Mouse (Mus musculus) CH12.LX (cell line): ENCODE measurements around the gene Capza2. TPM values are rescaled to one million over a fixed set of nuclear protein-coding genes. Genes with fewer than 3 reads are reported as not detected.

Experiments
- DNase-seq: peaks from one replicate; pipeline ENCODE4 v3.0.0-alpha.2; 2013; ENCODE audit errors: extremely low read depth
- H3K27ac ChIP-seq: 2 replicates; pipeline ENCODE4 v1.5.1; 2012; ENCODE audit warnings: low read depth, mild to moderate bottlenecking, control low read depth, moderate library complexity; ENCODE audit not compliant: insufficient read depth
- H3K27me3 ChIP-seq: replicated peaks from 2 replicates; pipeline ENCODE3; 2012; ENCODE audit warnings: inconsistent platforms
- H3K36me3 ChIP-seq, 2 experiments: replicated peaks in 1 of 2; 2 replicates each; pipeline versions ENCODE3 to v1.6.1; 2012; ENCODE audit warnings: inconsistent platforms in 1 of 2, low read length in 1 of 2, mild to moderate bottlenecking in 1 of 2, mixed read lengths in 1 of 2, moderate library complexity in 1 of 2; ENCODE audit not compliant: control insufficient read depth in 1 of 2, insufficient read depth in 1 of 2
- H3K4me1 ChIP-seq, 2 experiments: 2 replicates each; pipeline ENCODE4 v1.6.1; 2012; ENCODE audit warnings: inconsistent platforms in 1 of 2, moderate library complexity in 1 of 2; ENCODE audit not compliant: insufficient read depth in 2 of 2, control insufficient read depth in 1 of 2
- H3K4me2 ChIP-seq: 2 replicates; pipeline ENCODE4 v1.6.1; 2012; ENCODE audit warnings: low read depth, mild to moderate bottlenecking, control low read depth; ENCODE audit not compliant: poor library complexity, insufficient read depth, severe bottlenecking
- H3K4me3 ChIP-seq, 3 experiments: fragments of 150-350 bp in 1 of 3; sonication (generic) in 1 of 3; replicated peaks in 1 of 3; 2 replicates each; pipeline versions ENCODE3 to v1.5.1; 2011 to 2012; ENCODE audit warnings: low read depth in 2 of 3, low read length in 2 of 3, mild to moderate bottlenecking in 2 of 3, moderate library complexity in 2 of 3, control low read depth in 1 of 3, improper control_type of control experiment in 1 of 3, inconsistent platforms in 1 of 3, mixed read lengths in 1 of 3; ENCODE audit not compliant: poor library complexity in 1 of 3
- H3K79me2 ChIP-seq: replicated peaks from 2 replicates; pipeline ENCODE4 v1.6.1; 2012; ENCODE audit warnings: mild to moderate bottlenecking, moderate library complexity; ENCODE audit not compliant: control insufficient read depth, poor library complexity, insufficient read depth, severe bottlenecking; ENCODE audit errors: extremely low read depth
- H3K9ac ChIP-seq: 2 replicates; pipeline ENCODE4 v1.6.1; 2012; ENCODE audit warnings: low read depth, mild to moderate bottlenecking, control low read depth, moderate library complexity; ENCODE audit not compliant: insufficient read depth
- H3K9me3 ChIP-seq: replicated peaks from 2 replicates; pipeline ENCODE3; 2012; ENCODE audit warnings: low read length, inconsistent platforms, mixed read lengths
- BHLHE40 ChIP-seq: IDR thresholded peaks from 2 replicates; pipeline ENCODE4 v1.6.1; 2011; ENCODE audit warnings: mild to moderate bottlenecking, low read depth, low read length, improper control_type of control experiment
- CHD1 ChIP-seq: IDR thresholded peaks from 2 replicates; pipeline ENCODE4 v1.6.1; 2012; ENCODE audit warnings: low read depth, low read length, improper control_type of control experiment, inconsistent platforms
- CHD2 ChIP-seq: IDR thresholded peaks from 2 replicates; pipeline ENCODE4 v1.6.1; 2011; ENCODE audit warnings: low read length, improper control_type of control experiment
- CTCF ChIP-seq, 2 experiments: IDR thresholded peaks in 1 of 2; conservative IDR thresholded peaks in 1 of 2; 2 replicates each; pipeline ENCODE4 v1.5.1; 2011 to 2012; ENCODE audit warnings: low read depth in 2 of 2, low read length in 2 of 2, improper control_type of control experiment in 1 of 2, inconsistent platforms in 1 of 2, mild to moderate bottlenecking in 1 of 2, moderate library complexity in 1 of 2
- E2F4 ChIP-seq: IDR thresholded peaks from 2 replicates; pipeline ENCODE4 v1.6.1; 2011; ENCODE audit warnings: low read depth, low read length, improper control_type of control experiment; ENCODE audit not compliant: insufficient replicate concordance
- ELF1 ChIP-seq: IDR thresholded peaks from 2 replicates; pipeline ENCODE4 v1.6.1; 2014; ENCODE audit warnings: low read depth, mild to moderate bottlenecking, inconsistent platforms, low read length, improper control_type of control experiment
- EP300 ChIP-seq: IDR thresholded peaks from 2 replicates; pipeline ENCODE4 v1.6.1; 2011; ENCODE audit warnings: low read length, improper control_type of control experiment
- ETS1 ChIP-seq: conservative IDR thresholded peaks from 2 replicates; pipeline ENCODE4 v1.6.1; 2012; ENCODE audit warnings: low read depth, mild to moderate bottlenecking, inconsistent platforms, low read length, improper control_type of control experiment, moderate library complexity
- GABPA ChIP-seq: IDR thresholded peaks from 2 replicates; pipeline ENCODE4 v1.6.1; 2012; ENCODE audit warnings: low read depth, low read length, improper control_type of control experiment, inconsistent platforms; ENCODE audit not compliant: insufficient replicate concordance
- HCFC1 ChIP-seq: IDR thresholded peaks from 2 replicates; pipeline ENCODE4 v1.6.1; 2012; ENCODE audit warnings: low read depth, mild to moderate bottlenecking, inconsistent platforms, low read length, improper control_type of control experiment
- IRF4 ChIP-seq: IDR thresholded peaks from 2 replicates; pipeline ENCODE4 v1.6.1; 2014; ENCODE audit warnings: low read depth, mild to moderate bottlenecking, inconsistent platforms, low read length, improper control_type of control experiment
- JUN ChIP-seq: IDR thresholded peaks from 2 replicates; pipeline ENCODE4 v1.6.1; 2011; ENCODE audit warnings: low read depth, mild to moderate bottlenecking, low read length, improper control_type of control experiment, moderate library complexity; ENCODE audit not compliant: insufficient read depth
- JUND ChIP-seq: conservative IDR thresholded peaks from 2 replicates; pipeline ENCODE4 v1.6.1; 2011; ENCODE audit warnings: low read depth, low read length, improper control_type of control experiment
- KAT2A ChIP-seq: IDR thresholded peaks from 2 replicates; pipeline ENCODE4 v1.6.1; 2012; ENCODE audit warnings: low read length, improper control_type of control experiment, inconsistent platforms; ENCODE audit not compliant: insufficient replicate concordance
- MAFK ChIP-seq: IDR thresholded peaks from 2 replicates; pipeline ENCODE4 v1.6.1; 2011; ENCODE audit warnings: low read length, improper control_type of control experiment; ENCODE audit not compliant: insufficient replicate concordance
- MAX ChIP-seq: IDR thresholded peaks from 2 replicates; pipeline ENCODE4 v1.6.1; 2011; ENCODE audit warnings: low read length, improper control_type of control experiment
- MAZ ChIP-seq: IDR thresholded peaks from 2 replicates; pipeline ENCODE4 v1.6.1; 2012; ENCODE audit warnings: low read depth, mild to moderate bottlenecking, inconsistent platforms, low read length, improper control_type of control experiment, moderate library complexity
- MEF2A ChIP-seq: IDR thresholded peaks from 2 replicates; pipeline ENCODE4 v1.6.1; 2014; ENCODE audit warnings: low read depth, mild to moderate bottlenecking, inconsistent platforms, low read length, improper control_type of control experiment, borderline replicate concordance
- MXI1 ChIP-seq: IDR thresholded peaks from 2 replicates; pipeline ENCODE4 v1.6.1; 2011; ENCODE audit warnings: mild to moderate bottlenecking, low read depth, low read length, improper control_type of control experiment
- MYC ChIP-seq: IDR thresholded peaks from 2 replicates; pipeline ENCODE4 v1.6.1; 2011; ENCODE audit warnings: low read depth, mild to moderate bottlenecking, improper control_type of control experiment, low read length
- NELFE ChIP-seq: IDR thresholded peaks from 2 replicates; pipeline ENCODE4 v1.6.1; 2011; ENCODE audit warnings: low read depth, low read length, improper control_type of control experiment
- NRF1 ChIP-seq: IDR thresholded peaks from 2 replicates; pipeline ENCODE4 v1.6.1; 2014; ENCODE audit warnings: low read depth, mild to moderate bottlenecking, inconsistent platforms, low read length, improper control_type of control experiment, moderate library complexity
- PAX5 ChIP-seq: IDR thresholded peaks from 2 replicates; pipeline ENCODE4 v1.6.1; 2012; ENCODE audit warnings: low read length, inconsistent platforms, mixed read lengths
- POLR2A ChIP-seq: IDR thresholded peaks from 2 replicates; pipeline ENCODE4 v1.6.1; 2011; ENCODE audit warnings: low read depth, mild to moderate bottlenecking, improper control_type of control experiment, low read length
- POLR2AphosphoS2 ChIP-seq: IDR thresholded peaks from 2 replicates; pipeline ENCODE4 v1.6.1; 2011; ENCODE audit warnings: low read depth, low read length, improper control_type of control experiment
- RAD21 ChIP-seq: IDR thresholded peaks from 2 replicates; pipeline ENCODE4 v1.6.1; 2011; ENCODE audit warnings: low read depth, mild to moderate bottlenecking, low read length, improper control_type of control experiment, moderate library complexity
- RCOR1 ChIP-seq: conservative IDR thresholded peaks from 2 replicates; pipeline ENCODE4 v1.6.1; 2012; ENCODE audit warnings: low read depth, mild to moderate bottlenecking, inconsistent platforms, low read length, improper control_type of control experiment
- SIN3A ChIP-seq: IDR thresholded peaks from 2 replicates; pipeline ENCODE4 v1.6.1; 2012; ENCODE audit warnings: low read length, improper control_type of control experiment, inconsistent platforms
- SMC3 ChIP-seq: IDR thresholded peaks from 2 replicates; pipeline ENCODE4 v1.6.1; 2011; ENCODE audit warnings: low read depth, low read length, improper control_type of control experiment
- TBP ChIP-seq: conservative IDR thresholded peaks from 2 replicates; pipeline ENCODE4 v1.6.1; 2011; ENCODE audit warnings: low read depth, low read length, improper control_type of control experiment
- TCF12 ChIP-seq: IDR thresholded peaks from 2 replicates; pipeline ENCODE4 v1.6.1; 2014; ENCODE audit warnings: low read depth, mild to moderate bottlenecking, inconsistent platforms, low read length, improper control_type of control experiment
- UBTF ChIP-seq: IDR thresholded peaks from 2 replicates; pipeline ENCODE4 v1.6.1; 2012; ENCODE audit warnings: low read depth, mild to moderate bottlenecking, inconsistent platforms, low read length, improper control_type of control experiment, moderate library complexity
- USF1 ChIP-seq: IDR thresholded peaks from 2 replicates; pipeline ENCODE4 v1.6.1; 2014; ENCODE audit warnings: low read depth, mild to moderate bottlenecking, inconsistent platforms, low read length, improper control_type of control experiment
- USF2 ChIP-seq: conservative IDR thresholded peaks from 2 replicates; pipeline ENCODE4 v1.6.1; 2011; ENCODE audit warnings: low read depth, low read length, improper control_type of control experiment
- ZC3H11A ChIP-seq: IDR thresholded peaks from 2 replicates; pipeline ENCODE4 v1.6.1; 2012; ENCODE audit warnings: low read depth, mild to moderate bottlenecking, inconsistent platforms, low read length, improper control_type of control experiment
- ZKSCAN1 ChIP-seq: IDR thresholded peaks from 2 replicates; pipeline ENCODE4 v1.6.1; 2012; ENCODE audit warnings: low read depth, inconsistent platforms, low read length, improper control_type of control experiment, borderline replicate concordance
- ZMIZ1 ChIP-seq: IDR thresholded peaks from 2 replicates; pipeline ENCODE4 v1.6.1; 2012; ENCODE audit warnings: low read depth, mild to moderate bottlenecking, inconsistent platforms, low read length, improper control_type of control experiment
- ZNF384 ChIP-seq: IDR thresholded peaks from 2 replicates; pipeline ENCODE4 v1.6.1; 2012; ENCODE audit warnings: low read depth, low read length, improper control_type of control experiment, inconsistent platforms
- dilution Hi-C: fragments of 300-500 bp; cut with MboI; formaldehyde crosslinking; loops from 2 replicates; pipeline ENCODE4 v1.14.3; 2020; ENCODE audit warnings: low sequenced_read_pairs; ENCODE audit not compliant: extremely low pct_unique_long_range_greater_than_20kb, extremely low pct_ligation_motif_present
- in situ Hi-C: fragments of 300-500 bp; cut with MboI; formaldehyde crosslinking; loops from 3 replicates; pipeline ENCODE4 v1.14.3; 2019; ENCODE audit warnings: low sequenced_read_pairs, low pct_ligation_motif_present, low pct_unique_long_range_greater_than_20kb, mixed read lengths
- polyA plus RNA-seq: library from polyadenylated mRNA; unstranded; fragments of >175 nt; gene quantifications from 2 replicates; pipeline ENCODE4 v1.2.1, GENCODE M21; 2012; ENCODE audit warnings: low read depth; ENCODE audit not compliant: insufficient read length
- total RNA-seq, 2 experiments: library from RNA; depleted of rRNA; stranded (reverse); fragments of 300-350 nt in 1 of 2; fragments of >200 nt in 1 of 2; gene quantifications; 2 replicates each; pipeline ENCODE4 v1.2.3; 2012 to 2014

Gene Capza2
- total and polyA plus RNA-seq, 3 experiments: 64.9 to 277 (median 171) TPM

DNA sequence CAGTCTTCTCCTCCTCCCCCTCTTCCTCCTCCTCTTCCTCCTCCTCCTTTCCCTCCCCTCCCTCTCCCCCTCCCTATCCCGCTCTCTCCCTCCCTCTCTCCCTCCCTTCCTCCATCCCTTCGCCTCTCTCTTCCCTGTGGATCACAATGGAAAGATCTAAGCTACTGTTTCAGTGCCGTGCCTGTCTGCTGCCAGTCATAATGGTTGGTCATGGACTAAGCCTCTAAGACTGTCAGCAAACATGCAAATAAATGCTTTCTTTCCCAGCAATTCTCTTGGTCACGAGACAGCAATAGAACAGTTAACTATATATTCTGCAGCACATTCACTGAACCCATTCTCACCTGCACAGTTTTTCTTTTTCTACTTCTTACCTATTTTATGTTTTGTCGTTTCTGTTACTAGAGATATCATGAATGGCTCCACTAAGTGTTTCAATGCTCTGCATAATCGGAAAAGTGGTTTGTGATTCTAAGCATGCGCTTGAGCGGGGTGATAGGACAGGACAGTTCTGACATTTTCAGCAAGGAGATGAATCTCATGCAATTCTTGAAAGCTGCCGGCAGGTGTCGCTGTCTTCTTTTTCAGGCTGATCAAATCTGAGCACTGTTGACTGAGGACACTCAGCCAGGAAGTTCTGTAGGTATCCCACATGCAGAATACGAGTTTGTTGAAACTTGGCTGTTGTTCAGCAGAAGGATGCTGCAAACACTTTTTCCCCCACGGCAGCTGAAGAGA is 39.2 kb downstream of the Capza2 start:
- dilution Hi-C loops (no loop called here), in situ Hi-C loops (loop anchor here (5.0 kb wide), 1 partner anchor 157 kb away; no protein-coding TSS in a partner anchor)
- no peaks in the 10 kb centered on the region for H3K27me3 ChIP-seq
- no peak for TF ChIP-seq POLR2A
- TF ChIP-seq ETS1: no peak
- TF ChIP-seq USF1: no peak
- TF ChIP-seq SMC3: peak; percentile 97
- peak; percentile 54; the same call in 1 of the 2 replicates for TF ChIP-seq MYC
- TF ChIP-seq MAX: no peak; the same call in 1 of the 2 replicates
- TF ChIP-seq HCFC1: no peak
- TF ChIP-seq SIN3A: peak; percentile 41; the same call in 1 of the 2 replicates
- TF ChIP-seq UBTF: no peak
- no peak for TF ChIP-seq KAT2A
- TF ChIP-seq NELFE: no peak
- peak; percentile 77 for TF ChIP-seq ELF1
- peak; percentile 28; the same call in 1 of the 2 replicates for TF ChIP-seq IRF4
- TF ChIP-seq CHD2: no peak
- no peak for TF ChIP-seq PAX5
- TF ChIP-seq CTCF (conservative IDR thresholded peaks at IDR 0.05 in 1 of 2, IDR thresholded peaks at IDR 0.05 in 1 of 2; ENCODE audit: low read depth in 2 of 2, low read length in 2 of 2): peak; percentile 83 to 96
- peak; percentile 45; the same call in 1 of the 2 replicates for TF ChIP-seq JUND
- TF ChIP-seq POLR2AphosphoS2: no peak
- TF ChIP-seq RAD21: peak; percentile 97
- TF ChIP-seq JUN: no peak
- no peak for TF ChIP-seq MAFK
- no peak for TF ChIP-seq RCOR1
- TF ChIP-seq MAZ: no peak
- peak; percentile 70 for TF ChIP-seq NRF1
- TF ChIP-seq USF2: no peak
- no peak for TF ChIP-seq GABPA
- no peak for TF ChIP-seq E2F4
- TF ChIP-seq ZC3H11A: peak; percentile 93
- no peak for TF ChIP-seq ZMIZ1
- TF ChIP-seq CHD1: no peak
- TF ChIP-seq TCF12: 0 out of 2 replicates have a peak, but pooled peaks have one; percentile 32
- TF ChIP-seq ZNF384: no peak
- TF ChIP-seq TBP: no peak
- peak; percentile 31; the same call in 1 of the 2 replicates for TF ChIP-seq BHLHE40
- TF ChIP-seq EP300: no peak
- TF ChIP-seq MEF2A: no peak; the same call in 1 of the 2 replicates
- no peak for TF ChIP-seq MXI1
- no peak for TF ChIP-seq ZKSCAN1
- H3K36me3 ChIP-seq: peaks cover 0 to 7% of the 10 kb centered on the region in 2 experiments
- H3K4me3 ChIP-seq: no peak overlapping the region
- H3K4me2 ChIP-seq: peak overlapping the region; percentile 40; the same call in 1 of the 2 replicates
- peaks cover 6 to 18% of the 10 kb centered on the region in 2 experiments for H3K4me1 ChIP-seq
- no peak overlapping the region for H3K9ac ChIP-seq
- no peak overlapping the region for H3K27ac ChIP-seq
- H3K9me3 ChIP-seq: no peaks in the 10 kb centered on the region
- no peaks in the 10 kb centered on the region for H3K79me2 ChIP-seq
- DNase-seq: peak; percentile 87
